Mouse (Mus musculus) forebrain, embryonic 12.5 days (tissue): ENCODE measurements at regions not wholly inside any gene's neighbourhood (a gene's known extent, or its start where the extent isn't known, plus 50 kb on each side); places are given as distances from the start of the nearest gene placed in this dataset.

Source experiments
- ATAC-seq: fragments of 200-750 bp; cut with Nextera tagmentation; 2 replicates; pipeline ENCODE4 v1.8.0; 2017; ENCODE audit warnings: moderate TSS enrichment; ENCODE audit not compliant: low FRiP score
- H3K27ac ChIP-seq: fragments of 300-500 bp; sonication (generic); 2 replicates; pipeline ENCODE4 v1.5.1; 2016; ENCODE audit warnings: mild to moderate bottlenecking
- H3K27me3 ChIP-seq: fragments of 300-500 bp; sonication (generic); 2 replicates; pipeline ENCODE4 v1.6.1; 2016; ENCODE audit warnings: mild to moderate bottlenecking
- H3K36me3 ChIP-seq: fragments of 300-500 bp; sonication (generic); replicated peaks from 2 replicates; pipeline ENCODE4 v1.6.1; 2016; ENCODE audit warnings: mild to moderate bottlenecking
- H3K4me1 ChIP-seq: fragments of 300-500 bp; sonication (generic); 2 replicates; pipeline ENCODE4 v1.6.1; 2016
- H3K4me2 ChIP-seq: fragments of 300-500 bp; sonication (generic); 2 replicates; pipeline ENCODE4 v1.6.1; 2016; ENCODE audit warnings: mild to moderate bottlenecking, moderate library complexity
- H3K4me3 ChIP-seq: fragments of 300-500 bp; sonication (generic); replicated peaks from 2 replicates; pipeline ENCODE4 v1.5.1; 2016; ENCODE audit warnings: mild to moderate bottlenecking
- H3K9ac ChIP-seq: fragments of 300-500 bp; sonication (generic); 2 replicates; pipeline ENCODE4 v1.6.1; 2016; ENCODE audit warnings: mild to moderate bottlenecking
- H3K9me3 ChIP-seq: fragments of 300-500 bp; sonication (generic); 2 replicates; pipeline ENCODE4 v1.6.1; 2016
- WGBS: fragments of 180-500 bp; shearing (Covaris S2); methylation state at CpG from one replicate; pipeline ENCODE4 v1.1.7; 2016; 5-methylcytosine and 5-hydroxymethylcytosine counted together

DNA sequence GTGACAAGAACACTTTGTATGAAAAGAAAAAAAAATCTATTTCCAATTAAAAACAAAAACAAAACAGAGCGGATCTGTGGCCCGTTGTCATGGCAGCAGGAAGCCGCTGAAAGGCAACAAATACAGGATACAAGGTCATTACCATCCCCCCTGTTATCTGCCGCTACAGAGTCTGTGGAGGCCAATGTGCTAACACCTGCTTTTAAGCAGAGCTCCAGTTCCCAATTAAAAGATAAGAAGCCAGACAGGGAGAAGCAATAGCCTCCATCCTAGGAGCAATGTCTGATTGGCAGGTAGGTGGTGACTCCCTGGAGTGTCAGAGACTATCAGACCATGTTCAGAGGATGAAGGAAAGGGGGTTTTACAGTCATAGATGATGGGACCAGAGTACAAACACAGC lies 587.5 kb upstream of the Gm10131 start:
- Histone ChIP-seq H3K4me3 (no peak overlapping the region), H3K4me1 (peaks cover 9% of the 10 kb centered on the region), H3K9me3 (no peaks in the 10 kb centered on the region), H3K36me3 (no peaks in the 10 kb centered on the region), H3K9ac (no peak overlapping the region), H3K4me2 (no peak overlapping the region), H3K27ac (no peak overlapping the region), H3K27me3 (no peaks in the 10 kb centered on the region)
- ATAC-seq = no peak
- 57% methylated on average over 4 of the region's 4 CpGs for WGBS

DNA sequence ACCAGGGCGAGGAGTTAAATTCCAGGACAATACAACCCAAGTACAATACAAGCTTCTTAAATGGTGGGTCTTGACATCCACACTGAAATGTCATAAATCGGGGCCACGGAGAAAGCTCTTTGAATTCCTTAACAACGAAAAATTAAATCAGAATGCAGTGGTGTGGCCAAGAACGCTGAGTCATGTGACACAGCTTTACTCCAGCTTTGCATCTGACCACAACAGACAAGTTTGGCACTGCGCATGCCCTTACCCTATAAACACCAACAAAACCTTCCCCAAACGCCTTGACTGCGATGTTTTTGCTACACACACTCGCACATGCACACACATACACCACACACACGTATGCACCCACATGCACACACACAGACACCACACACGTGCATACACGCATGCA lies 584.8 kb upstream of the Gm10131 start:
- H3K4me1 ChIP-seq = no peaks in the 10 kb centered on the region; the same call in 1 of the 2 replicates
- no peaks in the 10 kb centered on the region for H3K9me3 ChIP-seq
- no peaks in the 10 kb centered on the region for H3K36me3 ChIP-seq
- no peak overlapping the region for H3K4me2 ChIP-seq
- H3K27ac ChIP-seq = no peak overlapping the region
- H3K4me3 ChIP-seq = no peak overlapping the region
- no peak for ATAC-seq
- 82% methylated on average over 12 of the region's 12 CpGs for WGBS
- no peak overlapping the region for H3K9ac ChIP-seq
- H3K27me3 ChIP-seq = no peaks in the 10 kb centered on the region

DNA sequence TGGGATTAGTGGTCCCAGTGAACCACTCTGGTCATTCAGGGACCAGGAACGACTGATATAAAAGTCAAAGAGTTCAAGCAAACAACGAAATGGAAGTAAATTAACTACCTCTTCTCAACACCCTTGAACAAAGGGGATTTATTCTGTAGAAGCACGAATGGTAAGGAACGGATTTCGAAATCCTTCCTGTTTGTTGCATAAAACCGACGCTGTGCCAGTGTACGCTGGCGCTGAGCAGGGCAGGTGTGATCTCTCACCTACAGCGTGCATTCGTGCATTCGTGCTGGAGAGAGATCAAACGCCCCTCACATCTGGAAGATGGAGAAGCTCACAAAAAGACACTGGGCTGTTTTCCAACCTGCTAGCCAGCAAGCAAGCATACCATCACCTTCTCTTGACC lies 581.1 kb upstream of the Gm10131 start:
- peaks cover 11% of the 10 kb centered on the region for H3K27me3 ChIP-seq
- ATAC-seq = no peak
- 72% methylated on average over 13 of the region's 13 CpGs for WGBS

DNA sequence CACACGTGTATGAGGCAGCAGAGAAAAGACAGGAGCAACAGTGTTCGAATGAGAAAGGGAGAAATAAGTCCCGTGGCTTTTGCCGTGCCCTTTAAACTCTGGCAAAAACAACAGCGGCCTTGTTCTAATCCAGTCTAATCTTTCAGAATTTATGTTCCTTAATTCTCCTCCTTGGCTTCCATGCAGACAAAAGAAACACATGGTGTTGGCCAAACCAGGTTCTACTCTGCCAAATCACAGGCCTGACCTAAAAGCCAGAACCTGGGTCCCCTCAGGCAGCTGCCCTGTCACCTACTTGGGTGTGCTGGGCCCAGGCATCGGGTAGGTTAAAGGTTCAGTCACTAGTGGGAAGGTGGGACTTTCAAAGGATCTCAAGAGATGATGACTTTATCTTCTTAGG lies 580.2 kb upstream of the Gm10131 start:
- Histone ChIP-seq H3K4me1 (peaks cover 17% of the 10 kb centered on the region), H3K27me3 (peaks cover 11% of the 10 kb centered on the region), H3K4me3 (no peak overlapping the region), H3K36me3 (no peaks in the 10 kb centered on the region), H3K9ac (no peak overlapping the region), H3K27ac (no peak overlapping the region), H3K4me2 (no peak overlapping the region), H3K9me3 (no peaks in the 10 kb centered on the region)
- 78% methylated on average over 6 of the region's 6 CpGs for WGBS
- no peak for ATAC-seq

More for the DNA sequence above, 581.1 kb upstream of the Gm10131 start:
- Histone ChIP-seq H3K4me2 (no peak overlapping the region), H3K4me1 (peaks cover 17% of the 10 kb centered on the region), H3K36me3 (no peaks in the 10 kb centered on the region), H3K9ac (no peak overlapping the region), H3K9me3 (no peaks in the 10 kb centered on the region), H3K4me3 (no peak overlapping the region), H3K27ac (no peak overlapping the region)

DNA sequence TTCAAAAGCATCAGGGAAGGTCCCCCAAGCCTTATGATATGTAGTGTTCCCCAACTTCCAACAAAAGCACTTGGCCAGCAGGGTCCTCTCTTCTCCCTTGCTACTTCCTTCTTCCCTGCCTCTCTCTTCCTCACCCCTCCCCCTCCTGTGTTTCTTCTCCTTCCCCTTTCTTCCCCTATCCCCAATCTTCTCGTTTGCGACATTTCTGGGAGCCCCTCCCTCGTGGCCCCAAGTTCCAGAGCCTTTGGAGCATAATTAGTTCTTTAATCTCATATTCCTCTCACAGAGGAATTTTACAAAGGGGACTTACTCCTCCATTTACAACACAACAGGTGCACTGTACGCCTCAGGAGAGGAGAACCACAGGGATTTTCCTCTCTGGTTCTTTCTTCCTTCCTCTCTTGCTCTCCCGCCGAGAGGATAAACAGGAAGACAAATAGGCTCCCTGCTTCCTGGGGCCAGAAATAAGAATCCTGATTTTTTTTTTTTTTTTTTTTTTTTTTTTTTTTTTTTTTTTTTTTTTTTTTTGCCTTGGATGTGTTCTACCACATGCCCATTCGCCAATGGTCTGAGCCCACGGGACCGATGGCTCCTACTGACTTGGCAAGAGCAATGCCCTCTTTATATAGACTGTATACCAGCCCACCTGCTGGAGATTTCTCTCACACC lies 578.4 kb upstream of the Gm10131 start:
- no peaks in the 10 kb centered on the region for H3K36me3 ChIP-seq
- no peak for ATAC-seq

DNA sequence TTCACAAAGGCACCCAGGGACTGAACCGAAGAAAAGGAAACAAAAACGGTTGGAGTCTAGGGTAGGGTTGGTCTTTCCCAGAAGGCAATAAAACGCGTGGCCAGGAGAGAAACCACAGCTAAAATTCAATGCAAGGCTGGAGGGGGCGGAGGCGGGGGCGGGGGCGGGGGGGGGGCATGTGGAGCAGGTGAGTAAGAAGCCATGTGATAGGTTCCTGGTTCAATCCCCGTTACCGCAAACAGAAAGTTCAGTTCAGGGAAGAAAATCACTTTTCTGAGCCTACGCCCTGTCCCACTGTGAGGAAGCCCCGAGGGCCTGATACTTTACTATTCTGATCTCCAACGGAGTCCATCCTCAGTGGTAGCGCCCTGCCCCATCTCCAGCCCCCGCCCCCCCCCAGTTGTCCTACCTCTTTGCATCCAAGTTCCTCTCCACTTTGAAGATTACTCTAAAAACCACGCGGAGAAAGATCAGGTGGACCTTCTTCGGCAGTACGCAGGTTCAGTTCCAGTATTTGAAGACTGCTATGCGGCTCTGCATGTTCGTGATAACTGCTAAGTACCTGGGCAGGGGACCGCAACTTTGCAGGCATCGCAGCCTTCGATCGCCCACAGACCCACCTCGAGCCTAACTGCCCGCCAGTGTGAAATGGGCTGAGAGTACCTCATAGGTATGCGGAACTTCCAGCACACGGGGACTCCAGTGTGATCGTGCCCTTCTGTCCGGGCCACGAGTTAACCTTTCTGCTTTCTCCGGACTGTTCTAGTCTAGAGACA lies 577.7 kb upstream of the Gm10131 start:
- H3K9ac ChIP-seq = no peak overlapping the region
- H3K27me3 ChIP-seq = peaks cover 16% of the 10 kb centered on the region
- ATAC-seq = peak; percentile 55; the same call in 1 of the 2 replicates
- H3K4me3 ChIP-seq = peak overlapping the region; percentile 20
- no peaks in the 10 kb centered on the region for H3K9me3 ChIP-seq
- H3K36me3 ChIP-seq = no peaks in the 10 kb centered on the region
- peaks cover 22% of the 10 kb centered on the region for H3K4me1 ChIP-seq
- no peak overlapping the region for H3K27ac ChIP-seq
- peak overlapping the region; percentile 47 for H3K4me2 ChIP-seq
- 13% methylated on average over 33 of the region's 33 CpGs for WGBS

More for the DNA sequence above, 578.4 kb upstream of the Gm10131 start:
- Histone ChIP-seq H3K9me3 (no peaks in the 10 kb centered on the region), H3K9ac (no peak overlapping the region), H3K4me1 (peaks cover 20% of the 10 kb centered on the region), H3K27ac (no peak overlapping the region), H3K4me2 (peak overlapping the region; percentile 47), H3K4me3 (no peak overlapping the region), H3K27me3 (peaks cover 16% of the 10 kb centered on the region)
- WGBS = 12% methylated on average over 9 of the region's 9 CpGs

DNA sequence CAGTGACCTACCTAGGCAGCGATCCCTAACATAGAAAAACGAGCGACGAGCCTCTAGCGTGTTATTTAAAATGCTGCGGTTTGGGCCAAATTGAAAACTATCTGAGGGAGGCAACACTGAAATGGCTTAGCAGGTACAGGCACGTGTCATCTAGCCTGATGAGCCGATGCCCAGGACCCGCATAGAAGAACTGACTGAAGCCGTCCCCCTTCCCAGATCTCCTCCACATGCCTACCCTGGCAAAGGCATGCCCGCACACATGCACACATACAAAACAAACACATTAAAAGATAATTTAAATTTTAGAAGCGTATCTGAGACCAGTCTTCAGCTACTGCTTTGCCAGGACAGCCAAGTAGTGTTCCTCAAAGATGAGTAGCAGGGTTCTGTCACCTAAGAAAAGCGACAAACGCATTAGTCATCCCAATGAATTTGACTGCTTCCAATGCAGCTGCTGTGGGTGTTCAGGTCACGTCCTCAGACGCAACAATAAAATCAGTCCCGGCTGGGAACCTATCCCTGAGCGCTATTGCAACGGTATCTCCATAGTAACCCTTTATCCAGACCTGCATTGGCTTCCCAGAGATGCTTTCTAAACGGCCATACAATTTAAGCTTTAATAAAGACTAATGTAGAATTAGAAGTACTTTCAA lies 577.0 kb upstream of the Gm10131 start:
- Histone ChIP-seq H3K27me3 (peaks cover 16% of the 10 kb centered on the region), H3K9ac (no peak overlapping the region), H3K4me1 (peaks cover 22% of the 10 kb centered on the region), H3K4me2 (peak overlapping the region; percentile 47), H3K36me3 (no peaks in the 10 kb centered on the region), H3K27ac (peak overlapping the region; percentile 5; the same call in 1 of the 2 replicates), H3K4me3 (peak overlapping the region; percentile 20), H3K9me3 (no peaks in the 10 kb centered on the region)
- WGBS = 58% methylated on average over 20 of the region's 20 CpGs
- peak; percentile 53; the same call in 1 of the 2 replicates for ATAC-seq

DNA sequence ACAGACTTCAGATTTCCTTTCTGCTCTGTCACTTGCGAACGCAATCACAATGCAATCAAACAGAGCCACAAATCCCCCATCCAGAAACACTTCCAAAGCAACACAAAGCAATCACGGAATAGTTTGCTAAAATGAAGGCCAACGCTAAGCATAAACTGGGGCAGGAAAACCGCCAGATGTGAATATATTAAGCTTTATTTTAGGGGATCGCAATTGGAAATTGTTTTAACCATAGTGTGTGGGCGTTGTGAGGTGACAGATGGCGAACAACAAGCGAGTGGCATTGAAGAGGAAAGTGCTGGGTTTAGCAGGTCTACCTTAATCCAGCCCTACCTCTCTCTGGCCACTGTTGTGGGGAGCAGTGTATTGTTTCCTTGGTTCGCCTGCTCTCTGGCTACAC lies 574.8 kb upstream of the Gm10131 start:
- Histone ChIP-seq H3K4me2 (no peak overlapping the region), H3K27me3 (peaks cover 19% of the 10 kb centered on the region), H3K9ac (no peak overlapping the region), H3K36me3 (no peaks in the 10 kb centered on the region), H3K4me1 (peaks cover 22% of the 10 kb centered on the region), H3K4me3 (no peak overlapping the region), H3K27ac (0 out of 2 replicates have a peak overlapping the region, but pooled peaks have one; percentile 3), H3K9me3 (no peaks in the 10 kb centered on the region)
- ATAC-seq = no peak
- 77% methylated on average over 10 of the region's 10 CpGs for WGBS

DNA sequence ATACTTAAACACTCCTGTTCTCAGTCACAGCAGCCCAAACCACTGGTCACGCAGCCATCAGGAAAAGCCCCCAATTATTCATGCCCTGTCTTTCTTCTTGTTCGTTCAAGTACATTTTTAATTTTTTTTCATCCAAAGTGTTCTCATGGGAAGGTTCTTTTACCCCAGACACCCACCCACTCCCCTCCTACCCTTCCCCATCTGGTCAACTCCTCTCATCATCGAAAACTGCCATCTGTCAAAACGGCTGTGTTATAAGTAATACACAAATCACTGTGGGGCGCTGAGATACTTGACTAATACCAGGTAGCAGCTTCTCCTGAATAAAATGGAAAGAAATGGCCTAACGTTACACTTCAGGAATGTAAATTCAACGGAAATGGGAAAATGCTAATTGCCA lies 573.1 kb upstream of the Gm10131 start:
- no peak overlapping the region for H3K4me2 ChIP-seq
- H3K9me3 ChIP-seq = no peaks in the 10 kb centered on the region
- H3K4me1 ChIP-seq = peaks cover 27% of the 10 kb centered on the region
- 68% methylated on average over 7 of the region's 7 CpGs for WGBS
- H3K36me3 ChIP-seq = no peaks in the 10 kb centered on the region
- H3K4me3 ChIP-seq = no peak overlapping the region
- H3K27ac ChIP-seq = no peak overlapping the region
- H3K9ac ChIP-seq = no peak overlapping the region
- ATAC-seq = no peak
- peaks cover 12% of the 10 kb centered on the region for H3K27me3 ChIP-seq

DNA sequence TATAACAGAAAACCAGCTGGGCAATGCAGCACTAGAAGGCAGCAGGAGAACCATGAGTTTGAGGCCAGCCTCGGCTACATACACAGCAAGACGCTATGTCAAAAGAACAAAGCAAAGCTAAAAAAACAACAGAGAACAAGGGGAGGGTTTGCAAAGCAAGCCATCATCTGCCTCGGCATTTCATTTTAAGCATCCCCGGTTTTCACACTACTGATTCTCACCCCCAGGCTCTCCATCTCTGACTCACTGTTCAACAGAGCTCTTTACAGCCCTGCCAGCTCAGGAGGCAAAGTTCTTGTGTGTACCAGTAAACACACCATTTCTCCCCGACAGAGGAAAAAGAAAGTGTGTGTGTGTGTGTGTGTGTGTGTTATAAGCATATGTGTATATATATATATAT lies 571.6 kb upstream of the Gm10131 start:
- H3K9ac ChIP-seq = no peak overlapping the region
- ATAC-seq = no peak
- no peak overlapping the region for H3K27ac ChIP-seq
- no peak overlapping the region for H3K4me3 ChIP-seq
- H3K9me3 ChIP-seq = no peaks in the 10 kb centered on the region
- 71% methylated on average over 5 of the region's 5 CpGs for WGBS
- peaks cover 11% of the 10 kb centered on the region for H3K27me3 ChIP-seq
- peaks cover 16% of the 10 kb centered on the region for H3K4me1 ChIP-seq
- no peak overlapping the region for H3K4me2 ChIP-seq
- no peaks in the 10 kb centered on the region for H3K36me3 ChIP-seq

DNA sequence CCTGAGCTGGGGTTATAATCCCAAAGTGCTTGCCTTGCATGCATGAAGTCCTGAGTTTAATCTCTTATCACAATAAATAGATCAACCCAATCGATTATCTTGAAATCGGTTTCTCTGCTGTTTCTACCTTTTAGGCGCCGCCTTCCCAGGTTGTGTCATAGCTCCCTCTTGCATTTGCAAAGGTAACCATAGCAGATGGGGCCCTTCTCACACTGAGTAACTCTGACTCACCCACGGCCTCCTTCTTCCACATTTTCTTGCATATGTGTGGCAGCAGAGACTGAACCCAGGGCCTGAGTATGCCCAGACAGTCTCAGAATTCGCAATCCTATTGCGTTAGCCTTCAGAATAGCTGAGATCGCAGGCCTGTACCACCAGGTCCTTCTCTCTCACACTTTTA lies 570.7 kb upstream of the Gm10131 start:
- 95% methylated on average over 8 of the region's 8 CpGs for WGBS

DNA sequence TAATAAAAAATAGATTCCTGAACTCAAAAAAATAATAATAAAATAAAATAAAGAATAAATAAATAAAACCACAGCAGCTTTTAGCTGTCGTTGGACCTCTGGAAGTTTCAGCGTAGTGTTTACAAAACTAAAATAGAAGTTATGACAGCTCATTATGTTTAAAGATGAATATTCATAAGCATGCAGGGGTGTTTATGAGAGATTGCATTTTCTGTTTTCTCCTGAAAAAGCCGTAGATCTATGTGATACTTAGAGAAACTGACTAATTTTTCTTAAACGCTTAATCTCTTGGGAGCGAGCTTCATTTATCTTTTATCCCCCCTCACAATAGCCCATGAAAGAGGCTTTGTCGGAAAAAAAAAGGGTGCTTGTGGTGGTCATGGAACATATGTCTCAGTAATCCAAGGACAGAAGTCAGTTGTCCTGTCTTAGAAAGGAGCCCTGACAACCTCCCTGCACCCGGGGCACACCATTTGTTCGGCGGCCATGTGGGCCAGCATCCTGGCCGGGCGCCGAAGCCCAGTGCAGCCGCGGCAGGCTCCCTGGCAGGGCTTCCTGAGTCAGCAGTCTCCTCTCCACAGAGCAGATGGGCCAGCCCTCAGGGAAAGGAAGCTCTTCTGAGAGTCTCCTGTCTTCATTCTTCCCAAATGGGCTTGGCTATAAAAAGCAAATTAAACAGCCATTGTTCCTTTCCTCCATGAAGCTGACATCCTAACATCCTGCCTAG lies 568.2 kb upstream of the Gm10131 start:
- H3K36me3 ChIP-seq = no peaks in the 10 kb centered on the region
- no peak overlapping the region for H3K9ac ChIP-seq
- H3K9me3 ChIP-seq = no peaks in the 10 kb centered on the region
- no peak overlapping the region for H3K4me3 ChIP-seq
- H3K4me2 ChIP-seq = peak overlapping the region; percentile 35
- peaks cover 7% of the 10 kb centered on the region for H3K27me3 ChIP-seq
- peak overlapping the region; percentile 65 for H3K27ac ChIP-seq
- 12% methylated on average over 14 of the region's 14 CpGs for WGBS
- peaks cover 12% of the 10 kb centered on the region for H3K4me1 ChIP-seq
- ATAC-seq = peak; percentile 88

More for the DNA sequence above, 570.7 kb upstream of the Gm10131 start:
- no peak overlapping the region for H3K4me3 ChIP-seq
- no peak overlapping the region for H3K9ac ChIP-seq
- H3K4me1 ChIP-seq = peaks cover 16% of the 10 kb centered on the region
- no peak overlapping the region for H3K4me2 ChIP-seq
- H3K36me3 ChIP-seq = no peaks in the 10 kb centered on the region
- no peak for ATAC-seq
- H3K9me3 ChIP-seq = no peaks in the 10 kb centered on the region
- H3K27ac ChIP-seq = no peak overlapping the region
- peaks cover 11% of the 10 kb centered on the region for H3K27me3 ChIP-seq
